Mouse (Mus musculus): ENCODE measurements around the gene Fam208b.

The Fam208b gene

GRCm38 (mm10) chr13:3610795-3611438 is at the start of gene Fam208b:
Fam208b (minus strand) TSS chr13:3611108.
- DNase-seq (ENCODE audit: low read depth, low spot score): peak; percentile 99

GRCm38 (mm10) chr13:3659163-3660160 is 48.6 kb upstream of the Fam208b start:
- no peak for DNase-seq (ENCODE audit: low read depth, low spot score)

GRCm38 (mm10) chr13:3654432-3654831 is 43.5 kb upstream of the Fam208b start:
- DNase-seq (ENCODE audit: low read depth, low spot score): no peak

GRCm38 (mm10) chr13:3650569-3650968 is 39.7 kb upstream of the Fam208b start:
- no peak for DNase-seq (ENCODE audit: low read depth, low spot score)

GRCm38 (mm10) chr13:3646566-3646965 is 35.7 kb upstream of the Fam208b start:
- no peak for DNase-seq (ENCODE audit: low read depth, low spot score)

- DNase-seq (ENCODE audit: low read depth, low spot score): no peak
These were observed 35.0 kb upstream of the Fam208b start for GRCm38 (mm10) chr13:3645919-3646318.

- no peak for DNase-seq (ENCODE audit: low read depth, low spot score)
These were observed 34.0 kb upstream of the Fam208b start for GRCm38 (mm10) chr13:3644871-3645270.

- DNase-seq (ENCODE audit: low read depth, low spot score): no peak
These were observed 31.6 kb upstream of the Fam208b start for GRCm38 (mm10) chr13:3642538-3642937.

- peak; percentile 40 for DNase-seq (ENCODE audit: low read depth, low spot score)
These were observed 31.1 kb upstream of the Fam208b start for GRCm38 (mm10) chr13:3642049-3642448.

- peak; percentile 23 for DNase-seq (ENCODE audit: low read depth, low spot score)
These were observed 25.9 kb upstream of the Fam208b start for GRCm38 (mm10) chr13:3636797-3637196.

GRCm38 (mm10) chr13:3635076-3635475 is 24.2 kb upstream of the Fam208b start:
- peak; percentile 11 for DNase-seq (ENCODE audit: low read depth, low spot score)

GRCm38 (mm10) chr13:3633895-3634811 is 23.2 kb upstream of the Fam208b start, which contains the start of gene Asb13:
Asb13 (plus strand) TSS chr13:3634032.
- peak; percentile 85 for DNase-seq (ENCODE audit: low read depth, low spot score)

- DNase-seq (ENCODE audit: low read depth, low spot score): no peak
These were observed 22.2 kb upstream of the Fam208b start for GRCm38 (mm10) chr13:3633131-3633530.

GRCm38 (mm10) chr13:3632551-3632950 is 21.6 kb upstream of the Fam208b start:
- DNase-seq (ENCODE audit: low read depth, low spot score): no peak

GRCm38 (mm10) chr13:3628102-3628501 is 17.2 kb upstream of the Fam208b start:
- no peak for DNase-seq (ENCODE audit: low read depth, low spot score)

- DNase-seq (ENCODE audit: low read depth, low spot score): no peak
These were observed 16.2 kb upstream of the Fam208b start for GRCm38 (mm10) chr13:3627139-3627538.

- DNase-seq (ENCODE audit: low read depth, low spot score): peak; percentile 73
These were observed 652 bp downstream of the Fam208b start for GRCm38 (mm10) chr13:3610118-3610794.

- DNase-seq (ENCODE audit: low read depth, low spot score): no peak
These were observed 1.2 kb downstream of the Fam208b start for GRCm38 (mm10) chr13:3609780-3610117.

- DNase-seq (ENCODE audit: low read depth, low spot score): no peak
These were observed 14.7 kb downstream of the Fam208b start for GRCm38 (mm10) chr13:3596232-3596631.

- DNase-seq (ENCODE audit: low read depth, low spot score): no peak
These were observed 16.6 kb downstream of the Fam208b start for GRCm38 (mm10) chr13:3594311-3594710.

GRCm38 (mm10) chr13:3590789-3591188 is 20.1 kb downstream of the Fam208b start:
- DNase-seq (ENCODE audit: low read depth, low spot score): peak; percentile 33
